Mouse (Mus musculus): ENCODE data around the gene Ube2e1.

Gene Ube2e1

DNA sequence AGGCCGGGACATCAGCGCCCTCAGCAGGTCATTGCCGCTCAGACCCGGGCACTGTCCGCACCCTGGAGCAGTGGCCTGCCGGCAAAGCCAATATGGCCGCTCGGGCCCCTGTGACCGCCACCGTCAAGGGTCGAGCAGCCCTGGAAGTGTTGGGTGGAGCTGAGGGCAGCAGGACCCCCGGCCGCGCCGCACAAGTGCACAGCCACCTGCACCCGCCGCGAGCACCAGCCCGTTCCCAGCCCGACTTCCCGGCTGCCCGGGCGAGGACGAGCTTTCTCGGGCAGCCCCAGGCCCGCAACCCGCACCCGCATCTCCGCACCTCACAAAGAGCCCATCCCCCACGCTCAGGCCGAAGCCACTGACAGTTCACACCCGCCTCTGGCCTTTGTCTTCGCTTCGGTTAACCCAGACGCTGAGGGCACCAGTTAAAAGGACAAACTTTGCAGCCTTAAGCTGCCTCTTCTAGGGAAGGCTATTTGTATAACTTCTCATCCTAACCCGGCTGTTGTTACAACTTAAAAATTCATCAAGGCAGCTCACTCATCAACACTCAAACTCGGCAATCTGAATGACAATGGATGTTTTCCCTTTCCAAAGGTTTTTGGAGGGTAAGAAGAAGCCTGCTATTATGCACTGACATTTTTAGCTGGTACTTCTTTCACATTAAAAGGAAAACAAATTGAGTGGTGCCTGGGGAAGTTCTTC is 4.5 kb downstream of the Ube2e1 start:
- in situ Hi-C loops (cut with MboI; ENCODE audit: unreplicated experiment in 2 of 2), result no loop called here

GRCm38 (mm10) chr14:18317457-18318411 is 13.9 kb downstream of the Ube2e1 start:
- in situ Hi-C loops (cut with MboI; ENCODE audit: unreplicated experiment in 2 of 2), result no loop called here

DNA sequence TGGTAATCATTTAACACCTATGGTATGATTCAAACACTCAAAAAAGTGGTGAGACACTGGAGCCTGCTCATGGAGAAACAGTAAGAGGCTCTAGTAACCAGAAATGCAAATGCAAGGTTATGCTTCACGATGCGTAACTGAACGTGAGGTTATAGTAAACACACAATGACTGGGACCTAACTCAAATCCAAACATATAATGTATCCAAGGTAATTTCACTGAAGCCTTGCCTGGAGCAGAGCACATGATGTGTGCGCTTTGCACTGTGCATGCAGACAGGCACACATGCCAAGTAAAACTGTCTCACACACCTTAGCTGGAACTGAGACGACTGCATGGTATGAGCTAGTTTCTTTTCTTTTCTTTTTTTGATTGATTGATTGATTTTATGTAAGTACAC is 27.5 kb downstream of the Ube2e1 start:
- in situ Hi-C loops (cut with MboI; ENCODE audit: unreplicated experiment in 2 of 2), result no loop called here

- in situ Hi-C loops (cut with MboI; ENCODE audit: unreplicated experiment in 2 of 2), result no loop called here
Observed at GRCm38 (mm10) chr14:18303262-18303661, 28.4 kb downstream of the Ube2e1 start.

GRCm38 (mm10) chr14:18302750-18303149 is 28.9 kb downstream of the Ube2e1 start:
- in situ Hi-C loops (cut with MboI; ENCODE audit: unreplicated experiment in 2 of 2), result no loop called here

DNA sequence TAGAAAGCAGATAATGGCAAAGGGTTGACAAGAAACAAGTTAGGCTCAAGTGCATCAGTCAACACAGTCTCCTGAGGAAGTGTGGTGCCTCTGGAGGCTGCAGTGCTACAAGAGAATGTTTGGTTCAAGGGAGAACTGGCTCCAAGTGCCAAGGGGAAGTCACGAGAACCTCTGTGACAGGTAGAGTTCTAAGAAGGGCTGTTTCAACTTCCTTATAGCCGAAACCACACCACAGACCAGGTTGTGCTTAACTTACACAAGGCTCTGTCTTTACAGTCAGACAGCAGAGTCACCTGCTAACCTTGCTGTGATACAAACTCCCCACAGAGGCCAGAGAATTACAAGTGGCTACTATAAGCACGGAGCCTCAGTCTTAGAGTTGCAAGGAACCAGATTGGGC is 30.1 kb downstream of the Ube2e1 start:
- in situ Hi-C loops (cut with MboI; ENCODE audit: unreplicated experiment in 2 of 2), result no loop called here

DNA sequence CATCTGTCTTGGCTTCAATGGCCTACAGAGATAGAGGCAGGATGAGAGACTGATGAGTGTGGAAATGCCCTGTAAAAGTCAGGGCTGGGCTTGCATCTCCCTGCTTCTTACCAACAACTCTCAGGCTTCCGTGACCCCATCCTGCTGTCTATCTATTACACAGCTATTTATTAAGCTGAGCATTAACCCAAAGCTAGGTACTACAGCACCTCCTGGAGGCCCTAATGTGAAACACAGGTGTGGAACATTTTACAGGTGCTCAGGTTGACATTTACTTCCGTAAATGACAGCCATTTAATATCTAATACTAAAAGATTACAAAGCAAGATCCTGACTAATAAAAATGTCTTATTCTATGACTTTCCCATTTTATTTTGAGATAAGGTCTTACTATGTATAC is 31.0 kb downstream of the Ube2e1 start:
- in situ Hi-C loops (cut with MboI; ENCODE audit: unreplicated experiment in 2 of 2), result no loop called here

- in situ Hi-C loops (cut with MboI; ENCODE audit: unreplicated experiment in 2 of 2), result loop anchor here (25.0 kb wide), 2 partner anchors 287 to 637 kb away; partner anchors contain the start of gene Thrb (in 1 of the 2)
Observed at GRCm38 (mm10) chr14:18298874-18299273, 32.8 kb downstream of the Ube2e1 start.

GRCm38 (mm10) chr14:18297441-18297840 is 34.2 kb downstream of the Ube2e1 start:
- in situ Hi-C loops (cut with MboI; ENCODE audit: unreplicated experiment in 2 of 2), result loop anchor here (25.0 kb wide), 2 partner anchors 285 to 635 kb away; partner anchors contain the start of gene Thrb (in 1 of the 2)

GRCm38 (mm10) chr14:18292578-18292977 is 39.1 kb downstream of the Ube2e1 start:
- in situ Hi-C loops (cut with MboI; ENCODE audit: unreplicated experiment in 2 of 2), result loop anchor here (25.0 kb wide), 2 partner anchors 280 to 630 kb away; partner anchors contain the start of gene Thrb (in 1 of the 2)

DNA sequence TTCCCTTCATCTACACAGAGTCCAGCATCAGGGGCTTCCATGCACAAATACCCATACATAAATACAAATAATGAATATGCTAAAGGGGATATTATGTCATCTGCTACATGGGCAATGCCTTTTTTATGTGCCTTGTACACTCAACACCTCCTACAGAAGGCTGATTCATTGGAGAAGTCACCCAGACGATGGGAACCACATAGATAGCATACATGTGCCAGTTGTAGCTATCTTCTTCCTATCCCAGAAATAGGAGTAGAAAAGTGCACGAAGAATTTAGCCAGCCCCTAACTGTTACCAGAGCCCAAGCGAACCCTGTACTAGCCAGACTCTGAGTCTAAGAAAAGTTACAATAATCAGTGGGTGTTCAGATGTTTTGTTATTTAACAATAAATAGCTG is 39.5 kb downstream of the Ube2e1 start:
- in situ Hi-C loops (cut with MboI; ENCODE audit: unreplicated experiment in 2 of 2), result loop anchor here (25.0 kb wide), 2 partner anchors 280 to 630 kb away; partner anchors contain the start of gene Thrb (in 1 of the 2)

DNA sequence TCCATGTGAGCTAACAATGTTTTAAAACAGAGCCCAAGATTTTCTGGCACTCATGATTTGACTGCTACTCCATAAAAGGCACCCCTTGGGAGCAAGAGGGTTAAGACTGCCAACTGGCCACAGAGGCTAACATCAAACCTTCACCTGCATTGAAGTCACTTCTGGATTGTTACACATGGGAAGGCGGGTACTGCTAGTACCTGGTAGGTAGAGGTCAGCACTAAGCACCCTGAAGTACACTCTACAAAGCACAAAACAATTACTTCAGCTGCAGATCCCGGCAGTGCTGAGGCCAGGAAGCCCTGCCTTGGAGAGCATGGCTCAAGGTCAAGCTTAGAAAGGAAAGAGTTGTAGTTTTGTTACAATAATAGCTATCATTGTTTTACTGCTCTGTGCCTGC is 44.3 kb downstream of the Ube2e1 start:
- in situ Hi-C loops (cut with MboI; ENCODE audit: unreplicated experiment in 2 of 2), result loop anchor here (5.0 to 25.0 kb wide), 6 partner anchors 275 to 1853 kb away; partner anchors contain the start of gene Thrb (in 2 of the 2)

DNA sequence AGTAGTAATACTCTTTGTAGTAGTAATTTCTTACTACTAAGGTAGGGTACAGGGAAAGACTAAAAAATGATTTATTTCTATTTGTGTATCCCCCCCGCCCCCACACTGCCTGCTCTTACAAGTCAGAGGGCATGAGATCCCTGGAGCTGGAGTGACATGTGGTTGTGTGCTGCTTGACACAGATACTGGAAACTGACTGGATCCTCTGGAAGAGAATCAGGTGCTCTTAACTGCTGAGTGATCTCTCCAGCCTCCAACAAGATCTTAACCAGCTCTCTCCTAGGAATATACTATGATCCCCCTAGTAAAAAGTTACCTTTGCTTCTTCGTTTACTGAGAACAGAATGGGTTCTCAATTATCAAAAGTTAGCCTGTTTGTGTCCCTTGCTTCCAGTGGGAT is 45.2 kb downstream of the Ube2e1 start:
- in situ Hi-C loops (cut with MboI; ENCODE audit: unreplicated experiment in 2 of 2), result loop anchor here (5.0 to 25.0 kb wide), 6 partner anchors 274 to 1852 kb away; partner anchors contain the start of gene Thrb (in 2 of the 2)

GRCm38 (mm10) chr14:18285476-18285875 is 46.2 kb downstream of the Ube2e1 start:
- in situ Hi-C loops (cut with MboI; ENCODE audit: unreplicated experiment in 2 of 2), result loop anchor here (5.0 to 25.0 kb wide), 6 partner anchors 273 to 1851 kb away; partner anchors contain the start of gene Thrb (in 2 of the 2)

DNA sequence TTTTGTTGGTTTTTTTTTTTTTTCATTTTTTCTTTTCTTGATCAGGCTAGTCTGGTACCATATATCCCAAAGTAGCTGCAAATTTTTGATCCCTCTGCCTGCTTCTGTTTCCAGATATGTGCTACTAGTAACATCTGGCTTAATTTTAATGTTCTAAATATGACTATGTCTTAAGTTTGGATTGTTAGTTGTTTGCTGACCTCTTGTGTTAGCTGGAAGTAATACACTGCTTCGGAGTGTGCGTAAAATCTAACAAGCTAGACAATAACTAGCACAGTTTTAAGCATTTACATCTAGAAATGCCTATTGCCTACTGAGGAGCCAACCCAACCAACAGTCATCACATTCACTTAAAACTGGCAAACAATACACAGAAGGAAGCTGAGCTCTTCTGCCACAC is 47.1 kb downstream of the Ube2e1 start:
- in situ Hi-C loops (cut with MboI; ENCODE audit: unreplicated experiment in 2 of 2), result loop anchor here (10.0 to 25.0 kb wide), 5 partner anchors 272 to 1850 kb away; partner anchors contain the start of gene Thrb (in 2 of the 2)

DNA sequence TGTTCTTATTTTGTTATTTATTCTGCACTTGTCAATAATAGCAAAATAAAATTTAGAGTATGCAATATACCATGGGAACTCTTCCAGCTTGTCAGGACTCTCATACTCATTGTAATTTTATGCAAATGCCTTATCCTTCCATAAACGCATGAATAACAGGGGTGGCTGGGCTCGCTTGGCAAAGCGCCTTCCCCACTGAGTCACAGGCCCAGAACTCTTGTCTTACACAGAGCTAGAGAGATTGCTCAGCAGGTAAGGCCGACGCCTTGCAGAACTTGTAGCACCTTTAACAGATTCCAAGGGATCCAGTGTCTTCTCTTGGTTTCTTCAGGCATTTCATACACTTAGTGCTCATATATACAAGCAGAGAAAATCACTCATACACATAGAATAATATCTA is 51.3 kb downstream of the Ube2e1 start:
- in situ Hi-C loops (cut with MboI; ENCODE audit: unreplicated experiment in 2 of 2), result loop anchor here (10.0 to 25.0 kb wide), 5 partner anchors 268 to 1846 kb away; partner anchors contain the start of gene Thrb (in 2 of the 2)

DNA sequence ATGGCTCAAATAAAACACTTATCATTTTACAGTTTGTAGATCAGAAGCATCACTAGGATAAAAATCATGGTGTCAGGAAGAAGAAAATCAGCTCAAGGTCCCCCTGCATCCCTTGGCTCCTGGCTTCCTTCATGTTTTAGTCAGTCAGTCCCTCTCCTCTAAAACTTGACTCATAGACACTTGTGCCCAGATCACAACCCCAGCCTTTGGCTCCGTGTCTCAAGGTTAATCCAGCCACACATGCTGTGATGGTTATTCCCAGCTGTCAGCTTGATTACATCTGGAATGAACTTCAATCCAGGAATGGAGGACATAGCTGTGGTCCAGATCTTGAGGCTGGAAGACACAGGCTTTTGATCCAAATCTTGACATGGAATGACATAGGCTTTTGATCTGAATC is 57.1 kb downstream of the Ube2e1 start:
- in situ Hi-C loops (cut with MboI; ENCODE audit: unreplicated experiment in 2 of 2), result loop anchor here in 1 of 2 experiments (5.0 kb wide), 1 partner anchor 37 kb away; the partner anchor contains the start of gene Nr1d2

GRCm38 (mm10) chr14:18271666-18272065 is 60.0 kb downstream of the Ube2e1 start:
- in situ Hi-C loops (cut with MboI; ENCODE audit: unreplicated experiment in 2 of 2), result loop anchor here in 1 of 2 experiments (5.0 kb wide), 1 partner anchor 34 kb away; the partner anchor contains the start of gene Nr1d2

DNA sequence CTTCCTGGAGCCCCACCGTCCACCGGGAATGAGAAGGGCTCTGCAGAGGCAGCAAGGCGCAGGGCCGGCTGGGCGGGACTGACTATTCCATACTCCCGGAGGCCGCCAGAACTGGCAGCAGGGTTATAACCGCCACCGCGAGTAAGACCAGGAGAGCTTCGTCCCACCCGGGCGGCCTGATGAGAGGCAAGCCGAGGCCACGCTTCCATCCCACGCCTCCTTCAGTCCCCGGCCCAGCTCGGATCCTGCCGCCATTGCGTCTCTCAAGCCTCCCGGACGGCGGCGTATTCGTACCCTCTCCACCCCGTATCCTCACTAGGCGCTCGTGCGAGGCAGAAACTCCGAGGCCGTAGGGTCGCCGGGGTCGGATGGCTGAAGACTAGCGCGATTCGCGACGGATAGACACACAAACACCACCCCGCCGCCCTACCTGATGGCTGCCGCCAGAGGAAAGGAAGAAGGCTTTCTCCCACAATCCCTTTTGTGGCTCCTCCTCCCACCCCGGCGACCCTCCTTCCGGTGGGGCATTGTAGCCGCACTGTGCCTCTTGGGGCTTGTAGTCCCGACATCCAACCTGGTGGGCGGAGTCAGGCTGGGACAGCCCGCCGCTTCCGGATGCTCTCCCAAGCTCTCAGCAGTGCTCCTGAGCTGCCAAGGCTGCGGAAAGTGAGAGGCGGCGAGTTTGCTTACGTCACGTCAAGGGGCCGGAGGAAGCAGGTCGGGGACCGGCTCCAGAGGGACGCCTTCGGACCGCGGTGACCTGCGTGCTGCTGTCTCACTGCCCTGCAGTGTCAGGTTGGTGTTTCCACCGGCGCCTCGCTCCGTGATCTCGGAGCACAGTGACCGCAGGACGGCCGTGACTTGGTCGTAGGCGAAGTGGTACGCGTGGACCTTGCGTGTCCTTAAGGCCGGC is 60.9 kb downstream of the Ube2e1 start, which contains the start of the genes Nkiras1 and Rpl15:
Gene Nkiras1, plus strand, starts transcription at position 608 of the 913 bp plus-strand sequence.
Gene Rpl15, minus strand, starts transcription at position 863 of the 913 bp plus-strand sequence.
- in situ Hi-C loops (cut with MboI; ENCODE audit: unreplicated experiment in 2 of 2), result loop anchor here in 1 of 2 experiments (5.0 kb wide), 1 partner anchor 33 kb away; the partner anchor contains the start of gene Nr1d2
